In the genomic region with DNA sequence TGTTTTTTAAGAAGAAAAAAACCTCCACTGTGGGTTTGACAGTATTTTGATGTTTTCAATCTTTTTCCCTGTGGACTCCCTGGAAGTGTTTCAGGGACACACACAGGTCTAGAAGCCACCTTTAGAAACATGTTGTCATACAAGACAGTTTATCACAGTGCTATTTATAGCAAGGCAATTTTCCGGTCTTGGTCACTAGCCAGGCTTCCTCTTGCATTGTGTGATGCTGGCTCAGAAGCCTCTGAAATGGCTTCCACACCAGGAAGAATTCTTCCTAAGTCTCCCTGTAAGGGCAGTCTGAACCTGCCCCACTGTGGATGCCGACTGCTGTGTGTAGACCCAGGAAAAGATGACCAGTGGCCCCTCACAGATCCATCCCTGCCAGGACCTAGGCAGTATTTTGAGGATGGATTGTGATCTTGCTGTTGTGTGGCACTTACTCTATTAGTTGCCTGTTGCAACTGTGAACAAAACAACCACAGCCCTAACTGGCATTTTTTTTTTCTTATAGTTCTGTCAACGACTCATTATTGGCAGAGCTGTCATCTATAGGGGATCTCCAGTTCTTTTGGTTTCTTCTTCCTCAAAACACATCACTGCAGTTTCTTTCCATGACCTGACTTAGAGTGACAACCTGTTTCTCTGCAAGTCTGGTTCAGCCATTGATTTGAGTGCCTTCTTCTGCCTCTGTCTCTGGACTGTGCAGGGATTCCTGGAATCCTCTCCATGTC, we compare ENCODE assay signal across 10 mouse cellular contexts. TPM values are rescaled to one million over a fixed set of nuclear protein-coding genes. Genes with fewer than 3 reads are reported as not detected.
DNase-seq lines count a peak whose midpoint lies in the region; ATAC-seq and TF ChIP-seq lines count a peak whose summit lies in the region.
"Had no signal": no experiment of that assay in that cellular context is flagged by ENCODE, and none has a peak within 500 bp of the region (broad histone marks: within the 10 kb centered on the region; RNA-seq: fewer than 3 reads in every experiment).

No protein-coding gene starts in this region.

- no peaks in the 10 kb centered on the region for H3K36me3 ChIP-seq in heart, postnatal 0 days (replicated peaks; ENCODE audit: control insufficient read depth, insufficient read depth, low read length)
- H3K36me3 ChIP-seq: liver, embryonic 15.5 days had no signal

- peak; percentile 92 for ATAC-seq in heart, postnatal 0 days (ENCODE audit: insufficient read depth, low read depth)

- intact Hi-C loops in left cerebral cortex, postnatal 10 days (cut with DNase I) = no loop called here

- 31% methylated on average over 3 of the region's 3 CpGs for WGBS in heart, postnatal 0 days

- no peak overlapping the region for H3K4me2 ChIP-seq in heart, postnatal 0 days (ENCODE audit: low read depth, low read length)
- H3K4me2 ChIP-seq: liver, embryonic 15.5 days had no signal

- DNase-seq in adrenal gland, postnatal 14 days = peak; percentile 24
- DNase-seq in adrenal gland, postnatal 4 days (ENCODE audit: low spot score in 2 of 2) = no peak
- DNase-seq in thymus, postnatal 0 days (ENCODE audit: low spot score) = peak; percentile 15
- no peak for DNase-seq in thymus, postnatal 14 days
- peak; percentile 87 for DNase-seq in heart, postnatal 0 days (ENCODE audit: low spot score)
- DNase-seq in neural tube, embryonic 10.5 days (ENCODE audit: extremely low spot score, low spot score) = no peak
- DNase-seq in left cerebral cortex, postnatal 10 days (ENCODE audit: extremely low spot score in 1 of 2, low spot score in 2 of 2) = no peak
- DNase-seq in layer of hippocampus, postnatal 14 days (ENCODE audit: low spot score in 2 of 2) = no peak

- 0 out of 2 replicates have a peak, but pooled peaks cover 20% of the 10 kb centered on the region for H3K4me1 ChIP-seq in heart, postnatal 0 days (ENCODE audit: control insufficient read depth, insufficient read depth)

- no peak overlapping the region for H3K9ac ChIP-seq in heart, postnatal 0 days (replicated peaks; ENCODE audit: low read depth, low read length)
- H3K9ac ChIP-seq: liver, embryonic 15.5 days had no signal

- no peaks in the 10 kb centered on the region for H3K9me3 ChIP-seq in heart, postnatal 0 days (replicated peaks; ENCODE audit: control insufficient read depth, low read length)
- H3K9me3 ChIP-seq: liver, embryonic 15.5 days had no signal

- peak overlapping the region; percentile 80 for H3K27ac ChIP-seq in heart, postnatal 0 days (ENCODE audit: low read depth)
- H3K27ac ChIP-seq: liver, embryonic 15.5 days had no signal

- H3K27me3 ChIP-seq in heart, postnatal 0 days (ENCODE audit: control insufficient read depth, insufficient read depth, low read length) = no peaks in the 10 kb centered on the region
- H3K27me3 ChIP-seq: liver, embryonic 15.5 days had no signal

- peak; percentile 63; the same call in 1 of the 2 replicates for TF ChIP-seq EP300 in heart, postnatal 0 days (IDR thresholded peaks at IDR 0.05; ENCODE audit: low read depth)

- no peak for TF ChIP-seq CTCF in heart, postnatal 0 days (IDR thresholded peaks at IDR 0.05; ENCODE audit: low read depth)

- no peak overlapping the region for H3K4me3 ChIP-seq in heart, postnatal 0 days (ENCODE audit: low read depth, low read length)
- H3K4me3 ChIP-seq: liver, embryonic 15.5 days had no signal

RNA-seq across cellular contexts. Expression of gene Hist1h2br, which starts 18.8 kb away (rescaled TPM):
- 132 and 133 TPM in 2 replicates for total RNA-seq in adrenal gland, postnatal 14 days (2021)
- 100 to 1,000 TPM; 346 to 390 TPM for total RNA-seq in adrenal gland, postnatal 4 days (2021)
- polyA plus RNA-seq in thymus, postnatal 0 days (2015; fragmentation: Nextera tagmentation; extraction: Ambion mirVana) = 64.8 and 86.2 TPM in 2 replicates
- total RNA-seq in heart, postnatal 0 days (2014; rRNA removed; ENCODE audit: low replicate concordance) = 929 and 1,160 TPM in 2 replicates
- polyA plus RNA-seq in heart, postnatal 0 days (2015; fragmentation: Nextera tagmentation; extraction: Ambion mirVana) = 5.2 and 6.5 TPM in 2 replicates
- total RNA-seq in left cerebral cortex, postnatal 10 days (2021) = 10 to 100 TPM; 47.5 to 49.6 TPM
- 10 to 100 TPM; 48.0 to 64.3 TPM for total RNA-seq in layer of hippocampus, postnatal 14 days (2021)

RNA-seq across cellular contexts. Expression of gene Hist1h2ap, which starts 19.1 kb away (rescaled TPM):
- total RNA-seq in adrenal gland, postnatal 14 days (2021) = 319 and 352 TPM in 2 replicates
- total RNA-seq in adrenal gland, postnatal 4 days (2021) = 100 to 1,000 TPM; 329 to 379 TPM
- 10,793 and 11,737 TPM in 2 replicates for polyA plus RNA-seq in thymus, postnatal 0 days (2015; fragmentation: Nextera tagmentation; extraction: Ambion mirVana)
- total RNA-seq in heart, postnatal 0 days (2014; rRNA removed; ENCODE audit: low replicate concordance) = 1,615 and 1,927 TPM in 2 replicates
- polyA plus RNA-seq in heart, postnatal 0 days (2015; fragmentation: Nextera tagmentation; extraction: Ambion mirVana) = 664 and 726 TPM in 2 replicates
- 10 to 100 TPM; 66.4 to 75.9 TPM for total RNA-seq in left cerebral cortex, postnatal 10 days (2021)
- 10 to 100 TPM; 20.7 to 37.1 TPM for total RNA-seq in layer of hippocampus, postnatal 14 days (2021)

RNA-seq across cellular contexts. Expression of gene Hist1h4n, which starts 20.4 kb away (rescaled TPM):
- 37.8 and 56.1 TPM in 2 replicates for total RNA-seq in adrenal gland, postnatal 14 days (2021)
- 100 to 1,000 TPM; 144 to 157 TPM for total RNA-seq in adrenal gland, postnatal 4 days (2021)
- polyA plus RNA-seq in thymus, postnatal 0 days (2015; fragmentation: Nextera tagmentation; extraction: Ambion mirVana) = 35.0 and 40.5 TPM in 2 replicates
- 3,661 and 3,822 TPM in 2 replicates for total RNA-seq in heart, postnatal 0 days (2014; rRNA removed; ENCODE audit: low replicate concordance)
- 2.0 and 2.4 TPM in 2 replicates for polyA plus RNA-seq in heart, postnatal 0 days (2015; fragmentation: Nextera tagmentation; extraction: Ambion mirVana)
- total RNA-seq in left cerebral cortex, postnatal 10 days (2021) = 10 to 100 TPM; 21.2 to 27.5 TPM
- total RNA-seq in layer of hippocampus, postnatal 14 days (2021) = 10 to 100 TPM; 30.8 to 35.7 TPM

RNA-seq across cellular contexts. Expression of gene Hist1h4m, which starts 40.8 kb away (rescaled TPM):
- 417 and 512 TPM in 2 replicates for total RNA-seq in adrenal gland, postnatal 14 days (2021)
- total RNA-seq in adrenal gland, postnatal 4 days (2021) = 100 to 1,000 TPM; 742 to 886 TPM
- 1.0 TPM in 1 of 2 replicates, not detected in the other for polyA plus RNA-seq in thymus, postnatal 0 days (2015; fragmentation: Nextera tagmentation; extraction: Ambion mirVana)
- total RNA-seq in heart, postnatal 0 days (2014; rRNA removed; ENCODE audit: low replicate concordance) = 1.1 and 2.7 TPM in 2 replicates
- polyA plus RNA-seq in heart, postnatal 0 days (2015; fragmentation: Nextera tagmentation; extraction: Ambion mirVana) = not detected in 2 replicates
- 100 to 1,000 TPM; 180 to 194 TPM for total RNA-seq in left cerebral cortex, postnatal 10 days (2021)
- 100 to 1,000 TPM; 159 to 222 TPM for total RNA-seq in layer of hippocampus, postnatal 14 days (2021)
- polyA plus RNA-seq: C2C12; liver, embryonic 15.5 days had no signal

RNA-seq across cellular contexts. Expression of gene Hist1h2ao, which starts 42.1 kb away (rescaled TPM):
- not detected in 2 replicates for total RNA-seq in adrenal gland, postnatal 14 days (2021)
- 100 to 1,000 TPM; 477 to 608 TPM for total RNA-seq in adrenal gland, postnatal 4 days (2021)
- polyA plus RNA-seq in thymus, postnatal 0 days (2015; fragmentation: Nextera tagmentation; extraction: Ambion mirVana) = 2.0 TPM in 1 of 2 replicates, not detected in the other
- not detected in 2 replicates for total RNA-seq in heart, postnatal 0 days (2014; rRNA removed; ENCODE audit: low replicate concordance)
- not detected in 2 replicates for polyA plus RNA-seq in heart, postnatal 0 days (2015; fragmentation: Nextera tagmentation; extraction: Ambion mirVana)
- total RNA-seq in left cerebral cortex, postnatal 10 days (2021) = not detected
- 10 to 100 TPM; 28.2 to 31.2 TPM for total RNA-seq in layer of hippocampus, postnatal 14 days (2021)
- polyA plus RNA-seq: C2C12 had no signal

Comparison
In these comparisons a context has a peak if more than half of its experiments do, and no peak if none do; other contexts are left out.
1. DNase-seq: peak in adrenal gland, postnatal 14 days (single experiment), thymus, postnatal 0 days (single experiment) and heart, postnatal 0 days (single experiment); none in adrenal gland, postnatal 4 days (0 of 2), thymus, postnatal 14 days (single experiment), neural tube, embryonic 10.5 days (single experiment), left cerebral cortex, postnatal 10 days (0 of 2) and layer of hippocampus, postnatal 14 days (0 of 2).
2. RNA of gene Hist1h4n, which starts 20.4 kb away (total RNA-seq): 3,661 to 3,822 TPM in heart, postnatal 0 days; 144 to 157 TPM in adrenal gland, postnatal 4 days, 37.8 to 56.1 TPM in adrenal gland, postnatal 14 days, 30.8 to 35.7 TPM in layer of hippocampus, postnatal 14 days and 21.2 to 27.5 TPM in left cerebral cortex, postnatal 10 days; every median in the first group is over 10 times any median in the second.